Mouse (Mus musculus) heart, adult 8-10 months (tissue): Measurements from ENCODE around the gene Zfp74. TPM values are rescaled to one million over a fixed set of nuclear protein-coding genes. Genes with fewer than 3 reads are reported as not detected.

Experiments
- microRNA-seq: library from miRNA; unstranded; fragments of <30 nt; microRNA quantifications from one replicate; pipeline ENCODE4 v1.2.0, GENCODE M21; 2022
- total RNA-seq, 4 experiments: library from RNA; stranded (reverse); gene quantifications; 2 replicates each; pipeline ENCODE4 v1.2.4; 2022

The Zfp74 gene
- total RNA-seq, 4 experiments from 2014 or later, result 5.8 to 6.5 (median 6.0) TPM

Small RNA genes within 50 kb of the gene (microRNA-seq; reads per million reads assigned to microRNA genes)
- gene Mir7668, result not detected

Other genes starting within 250 kb of the Zfp74 start
- not detected for gene Catsperg2, start 227.1 kb downstream of the Zfp74 start, total RNA-seq
- 10 to 100 TPM in 3 of 4 experiments, 1 to 10 TPM in 1; 9.9 to 12.2 (median 10.7) TPM for gene Zfp84, start 185.5 kb downstream of the Zfp74 start, total RNA-seq
- gene Zfp30, start 170.1 kb downstream of the Zfp74 start, total RNA-seq, result 1 to 10 TPM; 4.3 to 6.2 (median 5.1) TPM
- gene Zfp790, start 138.0 kb downstream of the Zfp74 start, total RNA-seq, result 10 to 100 TPM in 3 of 4 experiments, 1 to 10 TPM in 1; 10.0 to 13.4 (median 11.8) TPM
- under 1 TPM; 0.33 to 0.72 (median 0.47) TPM for gene Zfp940, start 100.4 kb downstream of the Zfp74 start, total RNA-seq
- 1 to 10 TPM; 3.0 to 4.0 (median 3.8) TPM for gene Zfp420, start 94.1 kb downstream of the Zfp74 start, total RNA-seq
- gene Zfp27, start 47.5 kb downstream of the Zfp74 start, total RNA-seq, result 1 to 10 TPM; 8.4 to 9.3 (median 8.6) TPM
- gene Zfp383, start 45.9 kb downstream of the Zfp74 start, total RNA-seq, result 1 to 10 TPM; 3.8 to 9.5 (median 6.4) TPM
- 10 to 100 TPM; 16.9 to 27.9 (median 21.5) TPM for gene Zfp568, start 29.9 kb upstream of the Zfp74 start, total RNA-seq
- gene Zfp14, start 97.3 kb upstream of the Zfp74 start, total RNA-seq, result 1 to 10 TPM; 2.4 to 3.0 (median 2.6) TPM
- 1 to 10 TPM; 2.1 to 3.0 (median 2.6) TPM for gene Zfp82, start 118.8 kb upstream of the Zfp74 start, total RNA-seq
- gene Gm26920, start 136.3 kb upstream of the Zfp74 start, total RNA-seq, result under 1 TPM in 1 of 4 experiments, not detected in 3; 0.28 TPM
- 1 to 10 TPM in 3 of 4 experiments, under 1 TPM in 1; 0.82 to 1.8 (median 1.6) TPM for gene Zfp566, start 136.4 kb upstream of the Zfp74 start, total RNA-seq
- 10 to 100 TPM; 25.3 to 34.5 (median 31.3) TPM for gene Zfp260, start 140.7 kb upstream of the Zfp74 start, total RNA-seq
- 1 to 10 TPM; 1.5 to 4.3 (median 2.1) TPM for gene Zfp382, start 167.9 kb upstream of the Zfp74 start, total RNA-seq
- gene Zfp146, start 215.7 kb upstream of the Zfp74 start, total RNA-seq, result 10 to 100 TPM; 23.2 to 33.8 (median 28.1) TPM
- 1,000 to 10,000 TPM; 3,196 to 3,318 (median 3,289) TPM for gene Cox7a1, start 230.1 kb upstream of the Zfp74 start, total RNA-seq
- gene Capns1, start 244.7 kb upstream of the Zfp74 start, total RNA-seq, result 100 to 1,000 TPM; 287 to 304 (median 297) TPM